Mouse (Mus musculus): ENCODE measurements at regions not wholly inside any gene's neighbourhood (a gene's known extent, or its start where the extent isn't known, plus 50 kb on each side); places are given as distances from the start of the nearest gene placed in this dataset.

DNA sequence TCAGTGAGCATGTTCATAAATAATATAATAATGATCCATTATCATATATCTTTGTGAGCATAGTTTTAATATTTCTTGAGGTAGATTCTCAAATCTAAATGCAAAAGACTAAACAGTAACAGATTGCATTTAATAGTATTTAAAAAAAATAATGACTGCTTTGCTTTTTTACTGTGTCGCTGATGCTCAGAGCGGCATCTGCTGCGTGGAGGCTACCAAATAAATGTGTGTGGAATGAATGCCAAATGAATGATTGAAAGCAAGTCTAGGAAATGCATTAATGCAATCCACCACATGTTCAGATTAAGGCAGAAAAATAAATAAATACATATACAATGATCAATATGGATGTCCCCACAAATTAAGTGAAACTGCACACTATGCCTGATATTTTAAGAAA, 135.2 kb downstream of the Bard1 start:
- TF ChIP-seq POLR2A (IDR thresholded peaks at IDR 0.05; ENCODE audit: borderline replicate concordance, extremely low read depth, insufficient read depth, insufficient read length, poor library complexity, severe bottlenecking) (no peak), CTCF (IDR thresholded peaks at IDR 0.05; ENCODE audit: borderline replicate concordance, extremely low read depth, insufficient read depth, insufficient read length) (no peak)

Measured in brain, embryonic 14.5 days (tissue).